Mouse (Mus musculus) mouse trophoblast stem cell (cell line): ENCODE measurements around the gene Prcc.

Source experiments
- in situ Hi-C, 2 experiments: fragments of 300-500 bp; cut with MseI, MboI; formaldehyde crosslinking; loops; 2 replicates in 1 of 2; 3 replicates in 1 of 2; pipeline ENCODE4 v1.15.1; 2025

Gene Prcc

DNA sequence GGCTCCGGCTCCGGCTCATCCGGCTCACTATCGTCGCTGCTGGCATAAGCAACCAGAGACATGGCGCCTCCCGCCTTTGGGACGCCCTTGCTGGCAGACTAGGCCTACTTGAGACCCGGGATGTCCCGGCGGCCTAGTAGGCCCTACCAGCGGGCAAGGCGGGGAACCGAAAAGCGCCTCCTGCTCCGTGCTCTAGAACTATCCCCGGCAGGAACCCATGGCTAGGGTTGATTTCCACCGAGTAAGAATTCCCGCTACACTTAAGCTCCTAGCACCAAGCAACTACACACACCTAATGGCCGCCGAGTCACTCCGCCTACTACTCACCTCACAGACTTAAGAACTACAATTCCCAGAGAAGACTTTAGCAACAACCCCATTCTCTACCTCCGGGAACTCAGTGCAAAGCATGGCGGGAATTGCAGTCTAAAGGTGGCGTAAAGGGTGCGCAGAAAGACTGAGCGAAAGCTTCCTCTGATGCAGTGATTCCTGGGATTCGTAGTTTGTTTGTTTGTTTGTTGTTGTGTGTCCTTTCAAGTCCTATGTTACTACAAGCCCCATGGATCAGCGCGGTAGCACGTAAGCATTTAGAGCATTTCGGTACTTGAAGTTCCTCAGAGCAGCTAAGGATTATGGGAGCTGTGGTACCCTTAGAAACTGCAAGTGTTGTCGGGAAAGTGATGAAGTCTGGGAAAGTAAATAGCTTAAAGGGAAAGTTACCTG is at the start of gene Prcc:
Gene Prcc, minus strand, starts transcription at position 328 of the 723 bp plus-strand sequence.
- in situ Hi-C loops, result no loop called here

DNA sequence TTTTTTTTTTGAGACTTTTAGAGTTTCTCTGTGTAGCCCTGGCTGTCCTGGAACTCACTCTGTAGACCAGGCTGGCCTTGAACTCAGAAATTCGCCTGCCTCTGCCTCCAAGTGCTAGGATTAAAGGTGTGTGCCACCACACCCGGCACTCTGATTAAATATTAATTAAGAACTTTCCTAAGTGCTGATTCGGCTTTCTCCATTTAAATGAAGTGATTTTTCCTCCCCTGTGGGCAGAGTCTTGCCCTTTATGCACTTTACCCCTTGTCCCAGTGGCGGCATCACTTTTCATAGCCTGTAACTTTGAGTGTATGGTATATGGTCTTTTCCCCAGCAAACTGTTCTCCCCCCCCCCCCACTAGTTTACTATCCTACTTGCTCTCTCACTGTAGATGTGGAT is 49.8 kb upstream of the Prcc start:
- in situ Hi-C loops, result no loop called here

DNA sequence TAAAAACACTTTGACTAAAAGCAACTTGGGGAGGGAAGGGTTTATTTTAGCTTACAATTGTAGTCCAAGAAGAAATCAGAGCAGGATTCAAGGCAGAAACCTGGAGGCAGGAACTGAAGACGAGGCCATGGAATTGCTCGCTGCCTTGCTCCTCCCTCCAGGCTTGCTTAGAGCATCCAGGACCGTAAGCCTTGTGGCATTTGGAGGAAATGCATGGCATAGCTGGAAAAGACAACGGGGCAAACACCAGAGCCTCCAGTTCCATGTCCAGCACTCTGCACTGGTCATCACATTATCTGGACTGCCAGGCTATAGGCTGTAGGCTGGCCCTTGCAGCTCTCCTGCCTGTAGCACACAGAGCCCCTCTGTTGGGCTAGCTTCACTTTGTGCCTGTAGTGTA is 49.1 kb upstream of the Prcc start:
- in situ Hi-C loops, result no loop called here

DNA sequence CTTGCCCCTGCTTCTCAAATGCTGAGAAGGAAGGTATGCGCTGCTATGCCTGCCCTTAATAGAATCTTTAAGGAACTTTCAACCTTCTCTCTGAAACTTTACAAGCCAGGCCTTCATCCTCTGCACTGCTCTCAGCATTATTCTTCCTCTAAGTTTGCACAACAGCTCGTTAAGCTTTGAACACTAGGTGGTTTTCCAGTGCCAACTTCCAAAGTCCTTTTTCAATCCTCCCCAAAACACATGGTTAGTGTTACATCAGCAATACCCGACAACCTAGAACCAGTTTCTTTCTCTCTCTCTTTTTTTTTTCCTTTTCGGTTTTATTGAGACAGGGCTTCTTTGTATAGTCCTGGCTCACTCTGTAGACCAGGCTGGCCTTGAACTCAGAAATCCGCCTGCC is 48.6 kb upstream of the Prcc start:
- in situ Hi-C loops, result no loop called here

DNA sequence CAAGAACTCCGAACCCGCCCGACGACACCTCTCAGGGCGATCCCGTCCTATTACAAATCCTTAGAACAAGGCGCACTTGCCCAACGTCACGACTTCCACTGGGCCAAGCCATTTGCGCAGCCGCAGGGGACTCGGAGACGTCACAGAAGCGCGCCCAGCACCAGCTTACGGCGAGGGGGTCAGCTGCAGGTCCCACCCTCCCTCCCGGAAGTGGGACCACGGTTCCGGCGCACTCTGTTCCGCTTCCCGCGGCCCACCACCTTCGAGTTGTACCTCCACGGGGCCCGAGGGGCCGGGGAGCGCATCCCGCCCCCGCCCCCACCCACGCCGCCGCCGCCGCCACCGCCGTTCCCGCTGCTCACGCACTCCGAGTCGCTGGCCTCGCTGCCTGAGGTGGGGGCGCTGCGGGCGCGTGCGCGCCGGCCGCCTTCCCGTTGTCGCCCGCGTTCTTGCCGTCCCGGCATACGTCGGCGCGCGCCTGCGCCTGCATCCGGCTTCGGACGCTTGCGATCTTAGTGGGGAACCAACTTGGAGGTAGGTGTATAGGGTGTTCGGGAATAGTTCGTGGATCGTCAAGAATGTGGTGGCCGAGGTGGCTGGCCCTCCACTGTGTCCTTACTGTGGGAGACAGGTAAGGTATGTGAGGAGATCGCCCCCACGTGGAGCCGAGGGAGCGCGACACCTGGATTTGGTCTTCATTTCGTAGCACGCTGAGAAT is 44.8 kb upstream of the Prcc start, which contains the start of the genes Isg20l2 and Rrnad1:
Gene Isg20l2, plus strand, starts transcription at position 237 of the 718 bp plus-strand sequence.
Gene Rrnad1, minus strand, starts transcription at position 640 of the 718 bp plus-strand sequence.
- in situ Hi-C loops, result no loop called here

DNA sequence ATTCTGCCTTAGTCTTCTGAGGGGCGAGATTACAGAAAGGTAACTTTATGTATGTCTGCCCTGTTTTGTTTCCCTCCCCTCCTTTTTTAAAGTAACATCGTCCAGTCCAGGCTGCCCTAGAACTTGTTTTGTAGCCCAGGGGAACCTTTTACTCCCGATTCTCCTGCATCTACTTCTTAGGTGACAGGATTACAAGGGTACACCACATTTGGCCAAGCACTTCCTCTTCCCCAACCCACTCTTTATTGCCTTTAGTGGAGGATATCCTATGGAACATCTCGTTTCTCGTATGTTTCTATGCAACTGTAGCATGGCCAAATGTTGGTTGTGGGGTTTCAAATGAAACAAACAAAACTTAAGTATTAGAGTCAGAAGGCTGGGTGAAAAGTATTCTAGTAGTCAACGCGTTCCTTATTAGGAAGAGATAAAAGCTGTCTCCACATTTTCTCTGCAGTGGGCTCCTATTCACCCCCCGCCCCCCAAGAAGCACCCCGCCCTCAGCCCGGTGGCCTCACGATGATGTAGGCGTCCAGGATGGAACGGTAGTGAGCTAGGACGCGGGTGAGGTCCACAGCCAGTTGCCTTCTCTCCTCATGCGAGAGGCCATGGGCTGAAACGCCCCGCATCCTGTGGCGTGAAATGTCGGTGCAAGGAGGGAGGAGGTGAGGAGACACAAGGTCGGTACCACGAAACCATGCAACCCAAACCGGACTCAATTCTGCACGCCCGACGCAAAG is 44.1 kb upstream of the Prcc start:
- in situ Hi-C loops, result no loop called here

DNA sequence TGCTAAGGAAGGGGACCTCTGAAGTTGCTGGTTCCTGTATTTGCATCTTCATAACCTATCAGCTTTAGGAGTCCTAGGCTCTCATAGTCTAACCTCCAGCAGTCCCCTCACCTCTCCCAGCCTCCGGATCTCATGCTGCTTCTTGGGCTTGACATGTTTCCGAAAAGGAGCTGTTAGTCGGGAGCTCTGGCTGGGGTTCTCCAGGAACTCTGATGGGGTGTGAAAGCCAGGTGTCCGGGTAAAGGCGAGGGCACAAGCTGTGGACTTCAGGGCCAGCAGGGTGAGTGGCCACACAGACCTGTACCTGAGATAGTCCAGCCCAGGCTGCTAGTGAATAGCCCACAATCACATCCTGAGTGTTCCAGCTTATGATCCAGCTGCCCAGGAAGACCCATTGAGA is 42.0 kb upstream of the Prcc start:
- in situ Hi-C loops, result no loop called here

DNA sequence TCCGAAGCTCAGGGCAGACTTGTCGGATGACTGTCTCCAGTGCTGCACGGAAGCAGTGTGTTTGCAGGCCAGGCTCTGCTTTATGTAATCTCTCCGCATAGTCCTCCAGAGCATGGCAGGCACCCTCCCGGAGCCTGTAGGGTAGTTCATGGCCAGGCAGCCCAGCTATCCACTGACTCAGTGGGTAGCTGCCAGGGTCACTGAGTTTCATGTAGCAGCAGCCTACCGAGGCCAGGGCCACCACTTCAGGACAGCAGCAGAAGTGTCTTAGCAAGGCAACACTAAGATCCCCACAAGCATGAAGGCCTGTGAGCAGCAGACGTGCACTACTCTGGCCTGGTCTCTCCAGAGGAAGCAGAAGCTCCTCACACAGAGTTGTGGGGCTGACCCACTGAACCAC is 39.6 kb upstream of the Prcc start:
- in situ Hi-C loops, result no loop called here

DNA sequence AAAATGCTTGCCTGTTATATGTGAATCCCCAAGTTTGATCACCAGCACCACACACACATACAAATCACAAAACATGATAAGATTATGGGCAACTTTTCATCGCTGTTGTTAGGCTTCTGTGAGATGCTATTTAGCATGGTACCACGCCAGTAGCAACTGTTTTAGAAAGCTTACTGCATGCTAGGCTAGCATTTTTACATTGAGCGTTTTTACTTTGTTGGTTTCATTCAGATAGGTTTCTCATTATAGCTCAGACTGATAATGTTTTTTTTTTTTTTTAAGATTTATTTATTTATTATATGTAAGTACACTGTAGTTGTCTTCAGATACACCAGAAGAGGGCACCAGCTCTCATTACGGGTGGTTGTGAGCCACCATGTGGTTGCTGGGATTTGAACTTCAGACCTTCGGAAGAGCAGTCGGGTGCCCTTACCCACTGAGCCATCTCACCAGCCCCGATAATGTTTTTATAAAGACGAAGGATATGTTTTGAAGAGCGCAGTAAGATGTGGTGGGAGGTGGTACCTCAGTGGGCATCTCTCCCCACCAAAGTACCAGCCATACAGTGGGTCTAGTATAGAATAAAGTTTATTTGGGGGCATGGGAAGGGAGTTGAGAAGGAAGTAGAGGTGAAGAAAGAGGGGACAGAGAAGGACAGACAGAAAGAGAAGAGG is 35.0 kb upstream of the Prcc start:
- in situ Hi-C loops, result no loop called here

DNA sequence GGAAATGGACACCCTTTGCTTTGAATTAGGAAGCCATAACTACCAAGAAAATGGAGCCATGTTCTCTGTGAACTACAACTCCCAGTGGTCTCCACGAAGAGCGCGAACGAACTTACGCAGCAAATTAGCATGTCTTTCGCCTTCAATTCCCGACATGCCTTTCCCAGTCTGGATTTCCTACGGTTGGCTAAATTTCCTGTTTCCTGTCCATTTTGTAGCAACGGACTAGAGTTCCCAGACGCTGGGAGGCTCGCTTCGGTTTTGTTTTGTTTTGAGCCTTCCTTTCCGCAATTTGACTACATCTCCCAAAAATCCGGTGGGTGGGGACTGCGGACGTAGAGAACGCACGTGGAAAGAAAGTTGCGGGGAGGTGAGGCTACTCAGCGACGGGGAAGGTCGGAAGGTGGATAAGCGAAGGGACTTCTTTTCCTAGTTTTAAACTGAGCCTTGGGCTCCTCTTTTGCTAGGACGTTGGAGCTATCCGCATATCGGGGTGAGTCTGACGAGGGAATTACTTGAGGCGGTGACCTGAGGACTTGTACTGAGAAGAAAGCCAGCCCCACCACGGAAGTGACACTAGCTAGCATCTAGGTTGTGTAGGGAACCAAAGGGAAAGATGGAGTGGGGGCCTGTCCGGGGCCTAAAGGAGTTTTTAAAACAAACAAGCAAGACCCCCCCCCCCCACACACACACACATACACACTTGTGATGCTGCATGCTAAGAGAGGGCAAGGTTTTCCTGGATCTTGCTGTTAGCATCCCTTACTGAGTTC is 34.1 kb upstream of the Prcc start, which contains the start of gene Mrpl24:
Gene Mrpl24, plus strand, starts transcription at position 171 of the 773 bp plus-strand sequence.
- in situ Hi-C loops, result no loop called here

DNA sequence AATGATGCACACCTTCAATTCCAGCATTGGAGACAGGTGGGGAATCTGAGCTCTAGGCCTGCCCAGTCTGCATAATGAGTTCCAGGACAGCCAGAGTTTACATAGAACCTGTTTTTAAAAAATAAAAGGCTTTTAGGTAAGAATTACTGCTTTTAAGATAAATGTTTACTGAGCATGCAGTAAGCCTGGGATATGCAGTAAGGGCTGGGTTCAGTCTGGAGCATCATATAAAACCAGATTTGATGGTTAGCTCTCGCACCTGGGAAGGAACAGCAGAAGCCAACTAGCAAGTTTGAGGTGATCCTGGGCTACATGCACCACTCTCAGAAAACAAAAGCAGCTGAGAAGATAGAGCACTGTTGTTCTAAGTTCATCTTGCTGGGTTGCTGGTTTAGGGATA is 33.1 kb upstream of the Prcc start:
- in situ Hi-C loops, result no loop called here

DNA sequence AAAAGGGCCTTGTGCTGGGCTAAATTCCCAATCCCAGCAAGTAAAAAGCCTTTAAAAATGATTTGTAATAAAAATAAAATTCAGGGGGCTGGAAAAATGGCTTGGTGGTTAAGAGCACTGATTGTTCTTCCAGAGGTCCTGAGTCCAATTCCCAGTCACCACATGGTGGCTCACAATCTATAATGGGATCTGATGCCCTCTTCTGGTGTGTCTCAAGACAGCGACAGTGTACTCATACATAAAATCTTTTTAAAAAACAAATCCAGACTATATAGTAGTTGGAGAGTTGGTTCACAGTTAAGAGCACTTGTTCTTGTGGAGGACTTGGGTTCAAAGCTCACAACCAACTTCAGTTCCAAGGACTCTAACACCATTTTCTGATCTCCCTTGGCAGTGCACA is 31.6 kb upstream of the Prcc start:
- in situ Hi-C loops, result no loop called here

DNA sequence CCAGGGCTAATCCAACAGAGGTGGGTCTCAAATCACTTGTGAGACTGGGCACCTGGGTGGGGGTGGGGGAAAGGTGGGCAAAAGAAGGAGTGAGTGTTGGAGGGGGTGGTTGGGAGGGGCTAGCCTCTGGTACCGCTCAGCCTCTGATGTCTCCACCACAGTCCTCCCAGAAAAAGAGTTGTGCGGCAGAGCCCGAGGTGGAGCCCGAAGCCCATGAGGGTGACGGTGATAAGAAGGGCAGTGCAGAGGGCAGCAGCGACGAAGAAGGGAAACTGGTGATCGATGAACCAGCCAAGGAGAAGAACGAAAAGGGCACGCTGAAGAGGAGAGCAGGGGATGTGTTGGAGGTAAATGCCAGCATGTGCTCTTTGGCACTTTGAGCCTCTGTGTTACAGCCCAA is 28.5 kb upstream of the Prcc start:
- in situ Hi-C loops, result no loop called here

DNA sequence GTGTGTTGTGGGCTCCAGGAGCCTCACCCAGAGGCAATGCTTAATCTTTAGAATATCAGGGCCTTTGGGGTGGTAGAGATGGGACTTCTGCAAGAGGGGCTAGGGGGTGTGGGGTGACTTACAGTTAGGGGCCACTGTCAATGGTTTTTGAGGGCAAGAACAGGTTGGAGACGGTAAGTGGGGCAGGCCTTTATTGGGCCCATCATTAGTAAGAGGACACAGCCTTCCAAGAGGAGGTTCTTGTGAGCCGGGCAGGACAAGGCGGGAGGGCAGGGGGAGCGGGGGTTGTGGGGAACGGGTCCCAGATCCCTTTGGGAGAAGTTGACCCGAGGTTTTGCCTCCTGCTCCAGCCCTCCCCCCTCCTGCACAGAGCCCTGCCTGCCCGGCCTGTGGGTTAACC is 28.1 kb upstream of the Prcc start:
- in situ Hi-C loops, result no loop called here

DNA sequence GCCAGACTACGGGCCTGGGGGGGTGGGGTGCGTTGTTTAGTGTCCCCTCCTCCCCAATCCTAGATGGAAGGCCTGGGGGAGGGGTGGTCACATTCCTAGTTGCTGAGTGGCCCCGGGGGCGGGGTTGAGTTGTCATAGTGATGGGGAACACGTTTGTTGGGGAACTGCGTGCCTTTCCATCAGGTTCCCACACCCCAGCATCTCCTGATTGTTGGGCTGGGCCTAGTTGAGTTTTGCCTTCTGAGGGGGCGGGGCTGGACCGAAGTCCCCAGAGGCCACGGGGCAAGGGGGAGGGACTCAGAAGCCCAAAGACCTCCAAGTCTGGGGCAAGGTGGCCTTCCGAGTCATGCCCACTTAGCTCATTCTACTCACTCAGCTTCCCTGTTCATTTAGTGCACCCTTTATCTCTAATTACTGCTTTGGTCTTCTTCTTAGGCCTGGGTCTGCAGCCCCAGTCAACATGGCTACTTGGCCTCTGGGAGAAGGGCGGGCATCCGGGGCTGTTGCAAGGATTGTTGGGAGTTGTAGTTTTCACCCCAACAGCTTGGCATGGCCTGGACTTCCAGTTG is 25.2 kb upstream of the Prcc start:
- in situ Hi-C loops, result no loop called here

DNA sequence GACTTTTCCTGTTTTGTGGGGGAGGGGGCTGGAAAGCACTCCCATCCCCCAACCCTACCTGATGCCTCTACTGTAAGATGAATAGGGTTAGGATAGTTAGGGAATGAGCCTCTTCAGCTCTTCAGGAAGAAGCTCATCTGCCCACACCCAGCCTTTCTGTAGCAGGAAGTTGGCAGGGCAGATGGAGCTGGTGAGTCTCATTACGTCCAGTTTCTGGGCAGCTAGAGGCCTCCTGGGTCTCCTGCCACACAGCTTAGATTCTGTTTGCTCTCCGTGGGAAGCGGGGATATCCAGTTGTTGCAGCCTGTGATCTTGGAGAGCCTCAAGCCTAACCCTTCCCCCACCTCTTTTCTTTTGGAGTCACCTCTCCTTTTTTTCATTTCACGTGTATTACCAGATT is 24.5 kb upstream of the Prcc start:
- in situ Hi-C loops, result no loop called here

DNA sequence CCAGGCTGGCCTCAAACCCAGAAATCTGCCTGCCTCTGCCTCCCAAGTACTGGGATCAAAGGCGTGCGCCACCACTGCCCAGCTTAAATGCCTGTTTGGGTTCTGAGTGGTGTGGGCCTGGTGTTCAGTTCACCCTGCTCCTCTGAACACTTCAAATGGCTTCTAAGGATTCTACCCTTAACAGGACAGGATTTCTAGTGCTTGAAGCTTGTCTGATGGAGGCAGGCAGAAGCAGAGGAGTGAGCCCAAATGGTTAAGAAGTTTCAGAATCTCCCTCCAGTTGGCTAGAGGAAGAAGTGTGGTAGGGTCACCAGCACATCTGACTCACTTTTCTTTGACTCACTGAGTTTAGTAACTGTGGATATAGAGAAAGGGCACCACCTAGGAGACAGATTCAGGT is 24.0 kb upstream of the Prcc start:
- in situ Hi-C loops, result no loop called here

DNA sequence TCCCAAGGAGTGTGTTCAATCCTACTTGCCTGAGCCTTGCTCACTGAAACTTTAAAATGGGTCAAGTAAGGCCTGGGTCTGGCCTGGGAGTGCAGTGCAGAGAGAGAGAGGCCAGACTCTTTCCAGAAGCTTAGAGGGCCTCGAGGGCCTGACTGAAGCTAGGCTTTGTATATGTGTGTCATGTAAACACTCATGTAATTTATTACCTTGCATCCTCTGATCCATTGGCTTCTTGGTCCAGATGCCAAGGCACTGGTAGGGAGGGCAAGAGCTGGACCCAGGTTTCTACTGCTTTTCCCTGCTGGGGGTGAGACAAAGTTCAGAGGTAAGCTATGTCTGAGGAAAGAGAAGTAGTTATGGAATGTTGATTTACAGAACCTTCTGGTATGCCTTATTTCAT is 22.5 kb upstream of the Prcc start:
- in situ Hi-C loops, result no loop called here

DNA sequence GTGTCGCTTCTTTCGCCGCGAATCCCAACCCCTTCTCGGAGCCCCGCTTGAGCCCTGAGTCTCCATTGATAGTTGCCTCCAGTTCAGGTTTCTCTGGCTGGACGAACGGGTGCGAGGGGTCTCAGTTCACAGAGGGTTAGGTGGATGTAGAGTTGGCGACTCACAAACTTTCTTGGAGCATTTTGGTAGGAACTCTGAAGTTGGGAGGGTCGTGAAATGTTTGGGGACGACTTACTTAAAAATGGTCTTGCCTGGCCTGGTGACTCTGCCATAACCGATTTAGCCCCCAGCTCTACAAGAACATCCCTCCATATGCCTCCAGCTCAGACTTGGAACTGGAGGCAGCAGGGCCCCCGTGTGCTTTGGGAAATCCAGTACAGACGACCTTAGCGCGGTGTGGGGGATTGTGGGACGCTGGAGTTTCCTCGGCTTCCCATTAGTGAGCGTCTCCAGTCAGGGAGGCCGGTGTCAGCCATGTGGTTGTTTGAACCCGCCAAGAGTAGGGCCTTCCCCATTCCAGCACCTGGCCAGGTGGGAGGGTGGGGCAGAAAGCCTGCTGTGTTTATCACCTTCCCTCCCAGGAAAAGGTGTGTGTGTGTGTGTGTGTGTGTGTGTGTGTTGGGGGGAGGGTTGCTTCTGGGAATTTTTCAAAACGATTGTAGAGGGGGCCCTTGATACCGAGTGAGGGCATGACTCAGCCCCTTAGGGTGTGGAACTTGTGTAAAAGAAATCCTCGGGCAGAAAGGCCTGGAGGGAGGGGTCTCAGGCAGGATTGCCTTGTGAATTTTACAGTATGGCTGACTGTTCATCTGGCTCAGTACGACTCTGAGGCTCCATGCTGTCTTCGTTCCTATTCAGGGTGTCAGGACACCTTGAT is 21.8 kb upstream of the Prcc start:
- in situ Hi-C loops, result no loop called here

DNA sequence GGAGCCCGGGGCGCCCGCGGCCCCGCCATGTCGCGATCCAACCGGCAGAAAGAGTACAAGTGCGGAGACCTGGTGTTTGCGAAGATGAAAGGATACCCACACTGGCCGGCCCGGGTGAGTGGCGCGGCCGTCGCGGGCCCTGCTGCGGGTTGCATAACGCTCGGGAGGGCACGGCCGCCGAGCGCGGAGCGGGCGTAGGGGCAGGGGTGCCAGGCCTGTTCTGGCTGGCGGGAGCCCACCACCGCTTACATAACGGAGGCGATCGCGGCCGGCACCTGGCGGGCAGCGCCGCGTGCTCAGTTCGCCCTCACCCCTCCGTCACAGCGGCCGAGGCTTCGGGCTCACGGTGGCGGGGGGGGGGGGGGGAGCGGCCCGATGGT is 21.2 kb upstream of the Prcc start:
- in situ Hi-C loops, result no loop called here
